Mouse (Mus musculus): Measurements from ENCODE around the gene Cdc42bpb. TPM values are rescaled to one million over a fixed set of nuclear protein-coding genes. Genes with fewer than 3 reads are reported as not detected.
A peak's percentile ranks its signal among the peaks of the same experiment; 100 is the strongest.

Cdc42bpb gene
- polyA plus RNA-seq, 1 experiment, result 164 TPM

- no peak for DNase-seq
- no peak overlapping the region for H3K4me3 ChIP-seq (ENCODE audit: insufficient read depth, low read depth, low read length)
- H3K27me3 ChIP-seq (replicated peaks; ENCODE audit: control insufficient read depth, insufficient read depth, low read length), result no peaks in the 10 kb centered on the region
- peaks cover 5% of the 10 kb centered on the region; the same call in 1 of the 2 replicates for H3K4me1 ChIP-seq (ENCODE audit: control insufficient read depth, insufficient read depth, low read length)
- no peak for TF ChIP-seq POLR2A (IDR thresholded peaks at IDR 0.05; ENCODE audit: low read depth, low read length)
- no peak for TF ChIP-seq CTCF (conservative IDR thresholded peaks at IDR 0.05; ENCODE audit: insufficient read depth, insufficient read length, low read depth, low read length)
- no peak overlapping the region for H3K27ac ChIP-seq (ENCODE audit: insufficient read depth, low read depth, low read length)
- WGBS, result 76% methylated on average over 4 of the region's 4 CpGs
- no peaks in the 10 kb centered on the region for H3K36me3 ChIP-seq (ENCODE audit: control insufficient read depth, insufficient read depth, low read length)
Observed at GRCm38 (mm10) chr12:111267673-111268325, 109.7 kb downstream of the Cdc42bpb start.

GRCm38 (mm10) chr12:111266592-111266991 is 110.9 kb downstream of the Cdc42bpb start:
- peaks cover 5% of the 10 kb centered on the region; the same call in 1 of the 2 replicates for H3K4me1 ChIP-seq (ENCODE audit: control insufficient read depth, insufficient read depth, low read length)
- DNase-seq, result no peak
- no peaks in the 10 kb centered on the region for H3K27me3 ChIP-seq (replicated peaks; ENCODE audit: control insufficient read depth, insufficient read depth, low read length)
- no peak overlapping the region for H3K27ac ChIP-seq (ENCODE audit: insufficient read depth, low read depth, low read length)
- TF ChIP-seq CTCF (conservative IDR thresholded peaks at IDR 0.05; ENCODE audit: insufficient read depth, insufficient read length, low read depth, low read length) (no peak), POLR2A (IDR thresholded peaks at IDR 0.05; ENCODE audit: low read depth, low read length) (no peak)
- 86% methylated on average over 12 of the region's 12 CpGs for WGBS
- H3K36me3 ChIP-seq (ENCODE audit: control insufficient read depth, insufficient read depth, low read length), result no peaks in the 10 kb centered on the region
- H3K4me3 ChIP-seq (ENCODE audit: insufficient read depth, low read depth, low read length), result no peak overlapping the region

- no peaks in the 10 kb centered on the region for H3K36me3 ChIP-seq (ENCODE audit: control insufficient read depth, insufficient read depth, low read length)
- WGBS, result 84% methylated on average over 5 of the region's 5 CpGs
- no peak overlapping the region for H3K27ac ChIP-seq (ENCODE audit: insufficient read depth, low read depth, low read length)
- no peak for DNase-seq
- TF ChIP-seq POLR2A (IDR thresholded peaks at IDR 0.05; ENCODE audit: low read depth, low read length), result no peak
- TF ChIP-seq CTCF (conservative IDR thresholded peaks at IDR 0.05; ENCODE audit: insufficient read depth, insufficient read length, low read depth, low read length), result no peak
- H3K4me1 ChIP-seq (ENCODE audit: control insufficient read depth, insufficient read depth, low read length), result no peaks in the 10 kb centered on the region
- H3K4me3 ChIP-seq (ENCODE audit: insufficient read depth, low read depth, low read length), result no peak overlapping the region
- no peaks in the 10 kb centered on the region for H3K27me3 ChIP-seq (replicated peaks; ENCODE audit: control insufficient read depth, insufficient read depth, low read length)
Observed at GRCm38 (mm10) chr12:111265212-111265611, 112.3 kb downstream of the Cdc42bpb start.

GRCm38 (mm10) chr12:111263650-111264049 is 113.9 kb downstream of the Cdc42bpb start:
- Histone ChIP-seq H3K4me1 (ENCODE audit: control insufficient read depth, insufficient read depth, low read length) (no peaks in the 10 kb centered on the region), H3K36me3 (ENCODE audit: control insufficient read depth, insufficient read depth, low read length) (no peaks in the 10 kb centered on the region), H3K4me3 (ENCODE audit: insufficient read depth, low read depth, low read length) (no peak overlapping the region), H3K27ac (ENCODE audit: insufficient read depth, low read depth, low read length) (no peak overlapping the region), H3K27me3 (replicated peaks; ENCODE audit: control insufficient read depth, insufficient read depth, low read length) (no peaks in the 10 kb centered on the region)
- no peak for TF ChIP-seq CTCF (conservative IDR thresholded peaks at IDR 0.05; ENCODE audit: insufficient read depth, insufficient read length, low read depth, low read length)
- TF ChIP-seq POLR2A (IDR thresholded peaks at IDR 0.05; ENCODE audit: low read depth, low read length), result no peak
- WGBS, result 95% methylated on average over 16 of the region's 16 CpGs
- no peak for DNase-seq

- no peak overlapping the region for H3K27ac ChIP-seq (ENCODE audit: insufficient read depth, low read depth, low read length)
- no peaks in the 10 kb centered on the region for H3K36me3 ChIP-seq (ENCODE audit: control insufficient read depth, insufficient read depth, low read length)
- no peak for DNase-seq
- TF ChIP-seq POLR2A (IDR thresholded peaks at IDR 0.05; ENCODE audit: low read depth, low read length) (no peak), CTCF (conservative IDR thresholded peaks at IDR 0.05; ENCODE audit: insufficient read depth, insufficient read length, low read depth, low read length) (no peak)
- H3K4me3 ChIP-seq (ENCODE audit: insufficient read depth, low read depth, low read length), result no peak overlapping the region
- H3K27me3 ChIP-seq (replicated peaks; ENCODE audit: control insufficient read depth, insufficient read depth, low read length), result no peaks in the 10 kb centered on the region
- 72% methylated on average over 9 of the region's 9 CpGs for WGBS
- no peaks in the 10 kb centered on the region for H3K4me1 ChIP-seq (ENCODE audit: control insufficient read depth, insufficient read depth, low read length)
Observed at GRCm38 (mm10) chr12:111251227-111251626, 126.3 kb downstream of the Cdc42bpb start.

- no peaks in the 10 kb centered on the region for H3K27me3 ChIP-seq (replicated peaks; ENCODE audit: control insufficient read depth, insufficient read depth, low read length)
Observed at GRCm38 (mm10) chr12:111250116-111250515, 127.4 kb downstream of the Cdc42bpb start.

GRCm38 (mm10) chr12:111249095-111249494 is 128.4 kb downstream of the Cdc42bpb start:
- TF ChIP-seq CTCF (conservative IDR thresholded peaks at IDR 0.05; ENCODE audit: insufficient read depth, insufficient read length, low read depth, low read length), result no peak; the same call in 1 of the 2 replicates
- TF ChIP-seq POLR2A (IDR thresholded peaks at IDR 0.05; ENCODE audit: low read depth, low read length), result no peak
- DNase-seq, result peak; percentile 53
- WGBS, result 51% methylated on average over 3 of the region's 3 CpGs
- Histone ChIP-seq H3K27me3 (replicated peaks; ENCODE audit: control insufficient read depth, insufficient read depth, low read length) (no peaks in the 10 kb centered on the region), H3K4me3 (ENCODE audit: insufficient read depth, low read depth, low read length) (no peak overlapping the region), H3K4me1 (ENCODE audit: control insufficient read depth, insufficient read depth, low read length) (no peaks in the 10 kb centered on the region), H3K27ac (ENCODE audit: insufficient read depth, low read depth, low read length) (no peak overlapping the region), H3K36me3 (ENCODE audit: control insufficient read depth, insufficient read depth, low read length) (no peaks in the 10 kb centered on the region)

More at GRCm38 (mm10) chr12:111250116-111250515, 127.4 kb downstream of the Cdc42bpb start:
- TF ChIP-seq CTCF (conservative IDR thresholded peaks at IDR 0.05; ENCODE audit: insufficient read depth, insufficient read length, low read depth, low read length), result no peak
- no peak for TF ChIP-seq POLR2A (IDR thresholded peaks at IDR 0.05; ENCODE audit: low read depth, low read length)
- no peak for DNase-seq
- no peaks in the 10 kb centered on the region for H3K4me1 ChIP-seq (ENCODE audit: control insufficient read depth, insufficient read depth, low read length)
- H3K4me3 ChIP-seq (ENCODE audit: insufficient read depth, low read depth, low read length), result no peak overlapping the region
- 84% methylated on average over 8 of the region's 8 CpGs for WGBS
- no peak overlapping the region for H3K27ac ChIP-seq (ENCODE audit: insufficient read depth, low read depth, low read length)
- H3K36me3 ChIP-seq (ENCODE audit: control insufficient read depth, insufficient read depth, low read length), result no peaks in the 10 kb centered on the region
